Mouse (Mus musculus) Patski (cell line): ENCODE results near the gene Tmem74b. TPM values are rescaled to one million over a fixed set of nuclear protein-coding genes. Genes with fewer than 3 reads are reported as not detected.
A peak's percentile ranks its signal among the peaks of the same experiment; 100 is the strongest.

ENCODE experiments used
- ATAC-seq: fragments of 100-300 bp; one replicate; pipeline ENCODE4 v1.8.0; 2021
- CTCF ChIA-PET: fragments of 350-600 bp; sonication (Branson Sonifier 250); formaldehyde crosslinking; loops from one replicate; lab custom pipeline; 2022; ENCODE audit warnings: inconsistent platforms; lab: Charles Lee
- POLR2A ChIA-PET: fragments of 350-600 bp; sonication (Branson Sonifier 250); formaldehyde crosslinking; loops from one replicate; lab custom pipeline; 2022; ENCODE audit warnings: antibody characterized with exemption, inconsistent platforms; lab: Charles Lee
- DNase-seq: peaks from one replicate; pipeline ENCODE4 v3.0.0-alpha.2; 2011; ENCODE audit warnings: low read depth, low spot score
- H3K27me3 ChIP-seq: fragments of 371-371 bp; one replicate; pipeline ENCODE4 v1.5.1; 2021
- CTCF ChIP-seq: fragments of 100-300 bp; IDR thresholded peaks from one replicate; pipeline ENCODE4 v1.5.1; 2021
- in situ Hi-C: fragments of 300-500 bp; cut with MboI; formaldehyde crosslinking; loops from 3 replicates; pipeline ENCODE4 v1.11.1; 2018; ENCODE audit warnings: low pct_unique_long_range_greater_than_20kb, mixed read lengths
- polyA plus RNA-seq: library from polyadenylated mRNA; unstranded; gene quantifications from one replicate; pipeline ENCODE4 v1.2.3, GENCODE M21; 2021

The Tmem74b gene
- 0.18 TPM for polyA plus RNA-seq

DNA sequence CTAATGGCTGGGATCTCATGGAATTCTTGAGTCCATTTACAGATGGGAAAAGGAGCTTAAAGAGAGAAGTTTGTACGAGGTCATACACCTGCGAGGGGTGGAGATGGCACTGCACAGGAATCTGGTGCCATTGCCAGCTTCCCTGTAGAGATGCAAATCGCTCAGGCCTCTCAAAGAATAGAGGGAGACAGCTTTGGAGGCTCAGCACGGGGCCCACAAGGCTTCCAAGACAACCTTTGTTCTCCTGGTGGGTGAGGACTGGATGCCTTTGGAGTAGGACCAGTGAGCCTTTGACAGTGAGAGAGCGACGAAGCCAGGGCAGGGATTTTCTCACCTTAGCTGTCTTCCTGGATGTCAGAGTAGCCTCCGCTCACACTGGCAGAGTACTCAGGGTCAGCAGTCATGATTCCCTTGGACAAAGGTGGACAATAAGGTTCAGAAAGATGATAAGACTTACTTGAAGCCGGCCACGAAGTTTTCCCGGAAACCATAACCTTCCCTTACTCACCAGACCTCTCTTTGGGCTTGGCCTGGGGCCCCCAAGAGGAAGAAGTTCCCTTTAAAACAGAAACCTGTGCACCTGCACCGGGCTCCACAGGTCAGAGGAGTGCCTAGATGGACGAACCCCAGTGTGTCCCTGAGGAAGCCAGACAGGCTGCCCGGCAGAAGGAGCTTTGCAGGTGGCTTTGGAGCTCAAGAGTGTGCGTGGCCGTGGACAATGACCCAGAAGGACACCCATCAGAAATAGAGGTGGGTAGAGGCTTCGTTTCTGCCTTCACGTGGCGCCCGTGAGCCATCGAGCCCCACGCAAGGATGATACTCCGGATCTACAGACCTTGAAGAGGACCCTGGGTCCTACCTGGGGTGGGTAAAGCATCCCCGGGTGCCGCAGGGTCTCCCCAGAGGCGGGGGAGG lies at the start of gene Tmem74b:
Gene Tmem74b (plus strand): TSS at position 778 of the 915 bp plus-strand sequence.
- POLR2A ChIA-PET: no interaction called here
- ATAC-seq: no peak
- H3K27me3 ChIP-seq: peaks cover 37% of the 10 kb centered on the region

GRCm38 (mm10) chr2:151652053-151652452 lies 49.8 kb upstream of the Tmem74b start:
- no peak for ATAC-seq

More for the DNA sequence above, at the start of gene Tmem74b:
- no peak for TF ChIP-seq CTCF
- in situ Hi-C loops: no loop called here
- CTCF ChIA-PET: no interaction called here
- no peak for DNase-seq

GRCm38 (mm10) chr2:151668433-151668832 lies 33.4 kb upstream of the Tmem74b start, which contains the start of gene Rad21l:
TSS of gene Rad21l (minus strand) at chr2:151668533.
- ChIA-PET CTCF (no interaction called here), POLR2A (no interaction called here)
- ATAC-seq (no peak), DNase-seq (no peak)
- in situ Hi-C loops: no loop called here
- H3K27me3 ChIP-seq: peaks cover 82% of the 10 kb centered on the region
- TF ChIP-seq CTCF: no peak

More at GRCm38 (mm10) chr2:151652053-151652452, 49.8 kb upstream of the Tmem74b start:
- no peak for DNase-seq
- in situ Hi-C loops: no loop called here
- POLR2A ChIA-PET: no interaction called here
- peaks cover 40% of the 10 kb centered on the region for H3K27me3 ChIP-seq
- TF ChIP-seq CTCF: no peak
- CTCF ChIA-PET: no interaction called here

- ChIA-PET CTCF (no interaction called here), POLR2A (no interaction called here)
- in situ Hi-C loops: no loop called here
- ATAC-seq (no peak), DNase-seq (no peak)
- TF ChIP-seq CTCF: no peak
- peaks cover 78% of the 10 kb centered on the region for H3K27me3 ChIP-seq
Observed at GRCm38 (mm10) chr2:151670026-151670967, 31.5 kb upstream of the Tmem74b start.

DNA sequence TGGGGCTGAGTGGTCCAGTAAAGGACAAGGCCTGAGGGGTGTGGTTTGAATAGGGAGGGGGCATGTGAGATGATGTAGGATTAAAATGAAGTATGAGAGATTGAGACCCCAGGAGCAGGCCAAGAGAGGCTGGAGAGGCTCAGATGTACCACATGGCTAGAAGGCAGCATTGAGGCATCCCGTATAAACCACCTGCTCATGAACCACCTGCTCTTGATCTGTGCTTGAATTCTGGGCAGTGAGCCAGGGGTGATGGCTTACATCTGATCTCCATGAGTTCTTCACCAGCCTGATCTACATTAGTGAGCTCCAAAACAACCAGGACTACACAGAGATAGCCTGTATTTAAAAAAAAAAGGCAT lies 30.9 kb upstream of the Tmem74b start:
- ChIA-PET POLR2A (no interaction called here), CTCF (interaction anchor here (1.6 kb wide), 1 partner anchor 10 kb away, joined by 3 read pairs; no protein-coding TSS in a partner anchor)
- DNase-seq: no peak
- in situ Hi-C loops: no loop called here
- no peak for ATAC-seq
- H3K27me3 ChIP-seq: peaks cover 71% of the 10 kb centered on the region
- TF ChIP-seq CTCF: no peak

DNA sequence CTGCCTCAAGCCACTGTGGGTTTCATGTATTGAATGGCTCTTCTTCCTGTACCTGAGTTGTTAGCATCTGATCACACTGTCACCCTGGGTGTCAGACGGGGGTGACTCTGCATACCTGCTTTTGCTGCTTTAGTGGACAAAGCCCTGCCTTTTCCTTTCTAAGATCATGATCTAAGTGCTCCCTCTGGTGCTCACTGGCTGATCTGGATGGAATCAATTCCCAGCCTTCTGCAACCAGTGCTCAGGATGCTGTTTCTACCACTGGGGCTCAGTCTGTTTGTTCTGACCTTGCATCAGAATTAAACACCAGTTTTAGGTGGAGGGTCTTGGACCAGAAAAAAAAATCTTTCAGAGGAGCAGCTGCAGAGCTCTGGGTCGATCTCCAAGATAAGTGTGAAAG lies 25.6 kb upstream of the Tmem74b start:
- in situ Hi-C loops: no loop called here
- no peak for ATAC-seq
- H3K27me3 ChIP-seq: peaks cover 42% of the 10 kb centered on the region
- TF ChIP-seq CTCF: peak; percentile 13
- CTCF ChIA-PET: no interaction called here
- POLR2A ChIA-PET: no interaction called here
- DNase-seq: no peak

- CTCF ChIA-PET: interaction anchor here (0.8 to 1.7 kb wide), 3 partner anchors 11 to 200 kb away, joined by 3 to 5 read pairs (median 3); no protein-coding TSS in a partner anchor
Observed at GRCm38 (mm10) chr2:151682357-151682756, 19.5 kb upstream of the Tmem74b start.

DNA sequence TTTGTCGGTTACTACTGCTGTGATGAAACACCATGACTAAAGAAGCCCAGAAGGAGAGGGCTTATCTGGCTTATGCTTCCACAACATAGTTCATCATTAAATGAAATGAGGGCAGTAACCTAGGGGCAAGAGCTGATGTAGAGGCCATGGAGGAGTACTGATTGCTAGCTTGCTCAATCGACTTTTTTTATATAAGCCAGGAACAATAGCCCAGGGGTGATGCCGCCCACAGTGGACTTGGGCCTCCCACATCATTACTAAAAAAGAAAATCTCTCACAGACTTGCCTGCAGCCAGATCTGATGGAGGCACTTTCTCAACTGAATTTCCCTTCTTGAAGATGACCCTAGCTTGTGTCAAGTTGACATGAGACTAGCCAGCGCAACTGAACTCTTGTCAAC lies 18.8 kb upstream of the Tmem74b start:
- DNase-seq (no peak), ATAC-seq (no peak)
- in situ Hi-C loops: loop anchor here (5.0 to 10.0 kb wide), 2 partner anchors 108 to 186 kb away; partner anchors contain the start of gene Sdcbp2
- TF ChIP-seq CTCF: no peak
- CTCF ChIA-PET: interaction anchor here (0.8 to 1.7 kb wide), 3 partner anchors 10 to 201 kb away, joined by 3 to 5 read pairs (median 3); no protein-coding TSS in a partner anchor
- H3K27me3 ChIP-seq: peaks cover 47% of the 10 kb centered on the region
- POLR2A ChIA-PET: no interaction called here

More at GRCm38 (mm10) chr2:151682357-151682756, 19.5 kb upstream of the Tmem74b start:
- DNase-seq: no peak
- H3K27me3 ChIP-seq: peaks cover 47% of the 10 kb centered on the region
- POLR2A ChIA-PET: no interaction called here
- no peak for ATAC-seq
- TF ChIP-seq CTCF: peak; percentile 56
- in situ Hi-C loops: loop anchor here (5.0 to 10.0 kb wide), 2 partner anchors 108 to 185 kb away; partner anchors contain the start of gene Sdcbp2

GRCm38 (mm10) chr2:151702146-151702850 lies 490 bp downstream of the Tmem74b start:
- TF ChIP-seq CTCF: no peak
- peaks cover 29% of the 10 kb centered on the region for H3K27me3 ChIP-seq
- in situ Hi-C loops: no loop called here
- no peak for DNase-seq
- CTCF ChIA-PET: interaction anchor here (1.6 kb wide), 1 partner anchor 8 kb away, joined by 3 read pairs; no protein-coding TSS in a partner anchor
- ATAC-seq: peak; percentile 66
- POLR2A ChIA-PET: no interaction called here

DNA sequence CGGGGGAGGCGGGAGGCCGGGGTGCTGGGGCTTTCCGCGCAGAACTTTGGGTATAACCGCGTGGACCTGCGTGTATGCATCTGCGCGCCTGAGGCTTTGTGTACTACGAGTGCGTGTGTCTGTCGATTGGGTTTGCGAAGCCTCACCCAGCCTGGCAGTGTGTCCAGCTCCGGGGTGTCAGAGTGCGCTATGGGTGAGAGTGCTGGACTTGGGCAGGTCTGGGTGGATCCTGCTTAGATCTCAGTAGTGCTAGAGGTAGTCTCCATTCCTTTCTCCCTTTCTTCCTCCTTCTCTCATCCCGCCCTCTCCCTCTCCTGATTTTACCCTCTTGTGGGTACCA lies 1.0 kb downstream of the Tmem74b start:
- DNase-seq (no peak), ATAC-seq (peak; percentile 47)
- TF ChIP-seq CTCF: no peak
- ChIA-PET POLR2A (no interaction called here), CTCF (interaction anchor here (1.6 kb wide), 1 partner anchor 9 kb away, joined by 3 read pairs; no protein-coding TSS in a partner anchor)
- in situ Hi-C loops: no loop called here
- peaks cover 29% of the 10 kb centered on the region for H3K27me3 ChIP-seq
